Mouse (Mus musculus): ENCODE results near the gene Rmnd5a. TPM values are rescaled to one million over a fixed set of nuclear protein-coding genes. Genes with fewer than 3 reads are reported as not detected.

Rmnd5a gene
- polyA plus RNA-seq, 2 experiments from 2014 or later = 11.6 to 18.4 TPM

DNA sequence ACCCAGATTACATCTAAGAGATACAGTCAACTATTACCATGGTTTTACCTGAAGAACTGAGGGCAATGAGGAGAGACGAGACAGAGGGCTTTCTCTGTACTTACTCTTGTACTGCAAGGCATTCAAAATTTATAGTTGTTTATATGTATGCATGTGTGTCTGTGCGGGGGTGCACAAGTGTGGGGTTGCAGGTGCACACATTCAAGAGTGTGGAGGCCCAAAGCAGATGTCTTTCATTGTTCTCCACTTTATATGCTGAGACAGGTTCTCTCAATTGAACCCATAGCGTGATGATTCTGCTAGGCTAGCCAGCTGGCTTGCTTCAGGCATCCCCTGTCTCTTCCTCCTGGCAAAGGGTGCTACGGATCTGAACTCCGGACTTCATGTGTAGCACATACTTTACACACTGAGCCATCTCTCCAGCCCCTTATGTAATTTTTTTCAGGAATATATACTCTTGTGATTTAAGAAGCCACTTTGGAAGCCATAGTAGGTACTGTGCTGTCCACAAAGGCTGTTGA, 69.3 kb downstream of the Rmnd5a start:
- ATAC-seq = no peak

DNA sequence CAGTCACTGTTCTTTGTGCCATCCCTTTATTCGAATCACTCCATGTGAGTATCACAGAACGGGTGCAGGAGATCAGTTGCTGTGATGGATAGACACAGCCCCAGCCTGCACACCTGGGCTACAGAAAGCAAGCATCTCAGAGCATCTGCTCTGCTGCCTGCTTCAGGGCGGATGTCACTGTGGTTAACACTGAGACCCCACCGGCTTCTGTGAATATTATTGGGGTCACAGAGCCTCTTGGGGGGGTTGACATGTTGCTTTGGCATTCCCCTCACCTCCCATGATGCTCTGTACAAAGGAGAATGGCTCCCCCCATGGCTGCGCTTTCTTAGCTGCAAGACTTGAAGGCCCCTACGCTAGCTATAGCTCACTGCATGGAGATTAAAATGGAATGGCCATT, 71.0 kb downstream of the Rmnd5a start:
- no peak for ATAC-seq

DNA sequence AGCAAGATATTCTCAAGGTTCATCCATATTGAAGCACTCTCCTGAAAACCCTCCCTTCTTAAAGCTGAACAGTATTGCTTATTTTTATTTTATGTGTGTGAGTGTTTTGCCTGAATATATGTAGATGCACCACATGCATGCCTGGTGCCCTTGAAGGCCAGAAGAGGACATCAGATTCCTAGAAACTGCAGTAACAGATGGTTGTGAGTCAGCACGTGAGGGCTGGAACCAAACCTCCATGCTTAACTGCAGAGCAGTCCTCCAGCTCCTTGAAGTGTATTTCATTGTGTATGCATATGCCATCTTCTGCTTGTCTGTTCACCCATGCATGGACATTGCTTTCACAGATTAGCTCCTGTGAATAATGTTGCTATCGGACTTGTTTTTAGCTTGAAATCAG, 76.4 kb downstream of the Rmnd5a start:
- no peak for ATAC-seq

DNA sequence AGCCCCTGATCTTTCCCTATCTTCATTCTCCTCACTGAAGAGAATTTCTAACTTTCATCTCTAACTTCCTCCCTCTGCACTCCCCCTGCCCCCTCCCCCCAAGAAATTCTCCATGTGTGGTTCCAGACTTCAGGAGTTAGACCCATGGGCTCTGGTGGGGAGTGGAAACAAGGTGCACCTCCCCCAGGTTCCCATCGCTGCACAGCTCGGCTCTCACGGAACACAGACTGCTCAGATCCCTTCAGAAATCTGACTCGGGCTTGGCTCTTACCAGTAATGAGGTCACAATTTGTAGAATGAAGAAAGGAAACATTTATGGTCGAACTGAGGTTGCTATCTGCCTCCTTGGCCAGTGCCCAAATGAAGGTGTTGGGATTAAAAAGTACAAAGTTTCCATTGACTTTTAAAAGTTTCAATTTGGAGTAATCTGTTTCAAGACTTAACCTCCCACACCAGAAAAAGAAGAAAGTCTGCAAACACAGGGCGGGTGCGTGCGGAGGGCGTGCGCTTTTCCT, 79.2 kb downstream of the Rmnd5a start:
- no peak for ATAC-seq

DNA sequence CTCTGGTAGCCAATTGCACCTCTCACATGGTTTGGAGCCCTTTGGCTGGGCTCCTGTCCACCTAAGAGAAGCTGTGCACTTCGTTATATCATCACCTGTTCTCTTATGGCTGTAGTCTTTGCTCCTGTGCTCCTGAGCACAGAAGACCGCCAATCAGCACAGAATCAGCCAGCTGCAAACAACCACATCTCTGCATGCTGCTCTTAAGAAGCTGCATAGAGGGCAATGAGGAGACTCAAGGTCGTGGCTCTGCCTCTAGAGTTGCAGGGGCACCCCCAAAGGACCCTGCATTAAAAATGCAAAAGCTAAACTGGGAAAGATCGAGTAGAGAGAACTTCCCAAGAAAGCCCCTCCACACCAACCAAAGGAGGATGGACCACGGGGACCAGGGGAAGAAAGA, 79.7 kb downstream of the Rmnd5a start:
- ATAC-seq = no peak

DNA sequence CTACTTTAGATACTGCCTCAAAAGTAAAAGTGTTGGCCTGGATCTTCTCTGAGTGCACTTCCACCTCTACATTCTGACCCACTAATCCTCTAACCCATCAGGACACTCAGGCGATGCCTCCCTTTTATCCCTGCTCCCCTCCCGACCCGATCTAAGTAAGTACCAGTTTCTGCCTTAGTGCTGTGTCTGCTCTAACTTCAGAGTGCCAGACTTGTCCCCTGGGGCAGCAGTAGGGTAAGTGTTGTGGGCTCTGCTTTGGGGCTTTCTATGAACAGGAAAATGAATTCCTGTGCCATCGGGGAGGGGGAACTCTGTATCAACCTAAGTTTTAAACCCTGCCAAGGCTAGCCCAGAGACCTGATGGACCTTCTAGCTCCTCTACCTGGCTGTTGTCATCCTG, 80.2 kb downstream of the Rmnd5a start:
- no peak for ATAC-seq

DNA sequence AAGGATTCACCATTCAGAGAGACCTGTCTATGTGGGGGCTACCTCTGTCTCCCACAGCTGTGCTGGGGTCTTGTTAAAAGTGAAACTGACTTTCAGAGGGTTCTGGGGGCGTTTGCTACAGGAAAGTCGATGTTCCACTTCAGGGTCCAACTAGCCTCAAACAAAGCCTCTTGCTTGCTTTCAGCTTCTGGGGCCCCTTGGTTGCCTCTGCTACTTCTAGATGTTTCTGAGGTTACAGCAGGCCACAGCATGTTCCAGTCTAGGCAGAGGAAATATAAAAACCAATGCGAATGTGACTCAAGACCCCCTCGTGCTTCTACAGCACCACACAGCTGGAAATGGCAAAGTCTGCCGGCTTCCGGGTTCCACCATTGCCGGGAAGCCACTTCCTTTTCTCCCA, 82.9 kb downstream of the Rmnd5a start:
- no peak for ATAC-seq

DNA sequence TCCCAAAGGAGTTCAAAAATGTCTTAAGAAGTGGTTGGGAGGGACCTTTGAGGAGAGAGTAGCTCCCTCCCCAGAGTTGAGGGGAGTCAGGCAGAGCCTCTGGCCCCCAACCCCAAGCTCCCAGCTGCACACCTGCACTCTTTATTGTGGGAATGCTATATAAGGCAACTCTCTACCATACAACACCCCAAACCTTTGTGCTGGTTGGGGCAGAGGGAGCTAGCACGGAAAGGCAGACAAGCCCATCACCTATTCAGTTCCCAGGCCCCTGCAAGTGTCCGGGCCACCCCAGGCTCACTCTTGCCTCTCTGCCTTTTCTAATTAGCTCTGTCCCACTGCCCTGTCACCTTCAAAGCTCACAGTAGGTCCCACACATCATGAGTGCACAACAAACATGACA, 86.7 kb downstream of the Rmnd5a start:
- ATAC-seq = no peak

DNA sequence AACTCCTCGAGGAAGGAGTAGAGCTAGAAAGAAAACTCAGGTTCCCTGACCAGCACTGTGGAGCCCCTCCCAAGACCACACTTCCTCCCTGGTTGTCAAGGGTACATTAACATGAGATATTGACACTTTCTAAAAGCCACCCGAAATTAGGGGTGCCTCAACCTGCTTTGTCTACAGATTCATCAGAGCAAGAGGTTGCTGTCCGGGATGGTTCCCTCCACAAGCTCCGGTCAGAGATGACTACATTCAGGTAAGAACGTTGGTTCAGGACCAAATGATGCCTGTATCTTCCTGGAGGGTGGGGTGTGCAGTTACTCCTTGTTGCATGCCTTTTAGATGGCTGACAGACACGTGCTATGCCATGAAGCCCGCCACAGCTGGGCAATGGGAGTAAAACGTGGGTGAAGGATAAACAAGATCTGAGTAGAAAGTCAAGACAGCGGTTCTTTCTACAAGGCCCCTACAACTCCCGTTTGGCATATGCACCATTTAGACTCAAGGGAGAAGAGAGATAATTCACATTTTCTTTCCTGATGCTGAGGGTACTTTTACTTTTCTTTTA, 87.5 kb downstream of the Rmnd5a start:
- ATAC-seq = no peak

DNA sequence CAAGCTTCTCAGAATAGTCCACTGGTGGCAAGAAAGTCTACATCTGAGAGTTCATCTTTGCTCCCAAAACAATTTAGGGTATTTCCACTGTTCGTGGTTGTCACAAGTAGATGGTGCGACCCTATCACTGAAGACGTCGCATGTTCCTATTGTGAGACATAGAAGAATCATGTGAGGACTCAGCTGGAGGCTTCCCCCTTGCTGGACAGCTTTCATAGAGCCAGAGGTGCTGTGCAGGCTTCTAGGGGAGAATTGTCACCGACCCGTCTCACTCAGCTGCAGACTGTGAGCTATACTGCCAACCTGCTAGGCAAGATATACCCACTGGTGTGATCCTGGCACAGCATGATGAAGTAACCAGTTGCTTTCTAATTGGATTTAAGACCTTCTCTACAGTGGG, 88.2 kb downstream of the Rmnd5a start:
- no peak for ATAC-seq

DNA sequence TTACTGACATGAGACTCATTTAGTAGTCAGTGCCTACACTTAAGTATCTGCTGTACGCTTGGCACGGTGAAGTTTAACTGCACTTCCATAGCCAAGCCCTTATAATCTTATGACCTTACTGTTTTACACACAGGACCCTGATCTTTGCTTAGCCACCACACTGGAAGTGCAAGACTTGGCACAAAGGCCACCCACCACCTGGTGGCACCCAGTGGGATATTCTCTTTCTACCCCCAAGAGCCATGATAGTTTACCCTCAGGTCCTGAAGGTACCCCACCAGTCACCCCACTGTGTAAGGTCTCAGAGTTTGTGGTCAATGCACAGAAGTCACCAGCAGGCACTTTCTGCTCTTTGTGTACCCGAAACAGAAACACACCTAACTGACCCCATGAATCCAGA, 89.2 kb downstream of the Rmnd5a start:
- no peak for ATAC-seq

DNA sequence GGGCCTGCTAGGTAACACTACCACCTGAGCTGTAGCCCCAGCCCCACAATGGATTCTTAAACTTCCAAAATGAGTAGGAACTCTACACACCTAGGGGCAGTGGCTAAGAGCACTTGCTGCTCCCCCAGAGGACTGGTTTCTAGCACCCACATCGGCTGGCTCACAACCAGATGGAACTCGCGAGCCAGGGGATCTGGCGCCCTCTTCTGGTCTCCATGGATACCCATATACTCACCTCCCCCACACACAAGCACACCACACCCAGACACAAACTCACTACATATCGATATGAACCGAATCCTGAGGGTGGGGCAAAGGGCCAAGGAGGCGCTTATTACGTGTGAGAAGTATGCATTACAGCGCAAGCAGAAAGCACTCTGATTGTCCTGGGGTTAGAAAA, 92.4 kb downstream of the Rmnd5a start:
- no peak for ATAC-seq

DNA sequence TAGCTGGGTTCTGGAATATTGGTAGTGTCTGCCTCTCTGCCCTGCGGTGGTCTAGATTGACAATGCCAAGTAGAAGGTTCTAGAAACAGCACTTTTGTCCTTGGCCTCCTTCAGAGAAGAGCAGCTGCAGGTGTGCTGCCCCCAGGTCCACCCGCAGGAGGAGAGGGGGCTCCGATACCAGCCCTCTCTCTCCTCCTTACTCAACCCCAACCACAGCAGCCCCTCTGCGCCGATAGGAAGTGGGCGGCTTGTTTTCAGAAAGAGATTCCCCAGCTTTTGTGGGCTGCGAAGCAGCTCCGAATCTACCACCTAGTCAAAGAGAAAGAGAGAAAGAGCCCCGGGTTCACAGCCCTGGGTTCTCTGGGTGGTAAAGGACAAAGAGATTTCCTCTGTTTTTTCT, 99.3 kb downstream of the Rmnd5a start:
- no peak for ATAC-seq

DNA sequence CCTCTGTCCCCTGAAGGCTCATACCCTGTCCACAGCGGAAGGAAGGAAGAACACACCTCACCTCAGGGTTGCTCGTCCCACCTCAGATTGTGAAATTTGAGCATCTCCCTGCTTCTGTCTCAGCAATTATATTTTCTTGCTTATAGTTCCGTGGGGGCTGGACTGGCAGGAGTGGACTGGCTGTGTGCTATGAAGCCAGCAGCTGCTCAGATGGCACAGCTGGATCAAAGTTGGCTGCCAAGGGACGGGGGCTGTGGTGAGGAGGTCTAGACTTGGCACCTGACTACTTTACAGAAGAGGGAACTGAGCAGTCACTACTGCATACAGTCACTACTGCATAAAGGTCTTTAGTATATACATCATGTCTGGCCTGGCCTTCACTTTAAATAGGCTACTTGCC, 101.1 kb downstream of the Rmnd5a start:
- no peak for ATAC-seq

DNA sequence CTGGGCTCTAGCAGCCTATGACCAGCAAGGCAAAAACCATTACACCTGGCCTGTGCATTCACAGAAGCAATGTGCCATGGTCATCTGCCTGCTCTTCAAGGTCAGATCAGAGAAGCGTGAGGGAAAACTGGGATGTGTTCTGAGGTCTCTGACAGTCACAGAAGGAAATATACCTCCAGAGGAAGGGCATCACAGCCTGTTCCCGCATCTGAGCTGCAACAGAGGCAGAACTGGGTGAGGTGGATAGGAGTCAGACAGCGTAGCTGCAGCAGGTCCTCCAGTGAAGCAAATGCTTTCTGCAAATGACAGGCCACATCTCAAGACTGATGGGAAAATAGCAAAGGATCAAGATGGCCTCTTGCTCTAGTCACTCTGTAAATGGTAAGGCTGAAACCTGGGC, 101.5 kb downstream of the Rmnd5a start:
- no peak for ATAC-seq

Other genes with a start within 250 kb of the Rmnd5a start
- gene Fabp1, start 240.8 kb downstream of the Rmnd5a start, polyA plus RNA-seq (2017; shearing (Covaris generic)) = not detected
- gene Krcc1, start 169.0 kb downstream of the Rmnd5a start, polyA plus RNA-seq (2017; shearing (Covaris generic)) = 100 to 1,000 TPM in 1 of 2 experiments, 10 to 100 TPM in 1; 85.1 to 101 TPM
- gene Smyd1, start 118.4 kb downstream of the Rmnd5a start, polyA plus RNA-seq (2017; shearing (Covaris generic)) = under 1 TPM; 0.18 to 0.50 TPM
- 10 to 100 TPM; 18.6 to 19.3 TPM for gene Cd8b1, start 117.8 kb downstream of the Rmnd5a start, polyA plus RNA-seq (2017; shearing (Covaris generic))
- 1 to 10 TPM; 1.6 to 2.4 TPM for gene Cd8a, start 67.2 kb downstream of the Rmnd5a start, polyA plus RNA-seq (2017; shearing (Covaris generic))
- gene Rnf103, start 53.3 kb upstream of the Rmnd5a start, polyA plus RNA-seq (2017; shearing (Covaris generic)) = 1 to 10 TPM; 2.9 to 5.7 TPM
- 100 to 1,000 TPM in 1 of 2 experiments, 10 to 100 TPM in 1; 73.3 to 112 TPM for gene Chmp3, start 103.2 kb upstream of the Rmnd5a start, polyA plus RNA-seq (2017; shearing (Covaris generic))
- 10 to 100 TPM; 49.8 to 71.0 TPM for gene Kdm3a, start 192.4 kb upstream of the Rmnd5a start, polyA plus RNA-seq (2017; shearing (Covaris generic))